Mouse (Mus musculus): ENCODE results near the gene Cyb5r1. TPM values are rescaled to one million over a fixed set of nuclear protein-coding genes. Genes with fewer than 3 reads are reported as not detected.
"Not testable (repeated sequence)": the region's sequence is repeated elsewhere in the genome, so short reads cannot be mapped to it uniquely, and the experiment has no call there.

Gene Cyb5r1
- polyA plus RNA-seq, 2 experiments from 2014 or later: 17.0 to 17.1 TPM

DNA sequence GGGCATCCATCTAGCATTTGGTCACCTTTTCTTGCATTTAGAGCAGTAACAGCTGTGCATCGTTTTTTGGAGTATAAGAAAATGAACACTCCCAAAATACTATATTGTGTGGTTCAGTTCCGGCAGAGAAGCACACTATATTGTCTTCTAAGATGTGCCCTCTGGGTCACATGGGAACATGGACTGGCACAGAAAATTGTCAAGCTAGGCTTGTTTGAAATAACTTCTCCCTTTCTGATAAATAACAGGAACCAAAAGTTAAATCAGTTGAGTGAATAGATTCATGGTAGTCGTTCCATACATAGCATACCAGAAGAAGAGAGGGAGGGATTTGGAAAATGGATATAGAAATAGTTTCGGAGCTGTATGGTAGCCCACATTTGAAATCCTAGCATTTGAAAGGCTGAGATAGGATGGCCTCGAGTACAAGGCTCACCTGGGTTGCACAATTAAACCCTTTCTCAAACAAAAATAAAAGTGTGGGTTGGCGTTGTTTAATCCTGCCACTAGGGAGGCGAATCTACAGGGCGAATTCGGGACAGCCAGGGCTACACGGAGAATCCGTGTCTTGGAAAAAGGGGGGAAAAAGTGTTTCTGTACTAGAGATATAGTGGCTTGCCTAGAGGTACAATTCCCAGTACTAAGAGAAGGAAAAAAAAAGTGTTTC lies 9.3 kb downstream of the Cyb5r1 start:
- ATAC-seq: peak; percentile 17

DNA sequence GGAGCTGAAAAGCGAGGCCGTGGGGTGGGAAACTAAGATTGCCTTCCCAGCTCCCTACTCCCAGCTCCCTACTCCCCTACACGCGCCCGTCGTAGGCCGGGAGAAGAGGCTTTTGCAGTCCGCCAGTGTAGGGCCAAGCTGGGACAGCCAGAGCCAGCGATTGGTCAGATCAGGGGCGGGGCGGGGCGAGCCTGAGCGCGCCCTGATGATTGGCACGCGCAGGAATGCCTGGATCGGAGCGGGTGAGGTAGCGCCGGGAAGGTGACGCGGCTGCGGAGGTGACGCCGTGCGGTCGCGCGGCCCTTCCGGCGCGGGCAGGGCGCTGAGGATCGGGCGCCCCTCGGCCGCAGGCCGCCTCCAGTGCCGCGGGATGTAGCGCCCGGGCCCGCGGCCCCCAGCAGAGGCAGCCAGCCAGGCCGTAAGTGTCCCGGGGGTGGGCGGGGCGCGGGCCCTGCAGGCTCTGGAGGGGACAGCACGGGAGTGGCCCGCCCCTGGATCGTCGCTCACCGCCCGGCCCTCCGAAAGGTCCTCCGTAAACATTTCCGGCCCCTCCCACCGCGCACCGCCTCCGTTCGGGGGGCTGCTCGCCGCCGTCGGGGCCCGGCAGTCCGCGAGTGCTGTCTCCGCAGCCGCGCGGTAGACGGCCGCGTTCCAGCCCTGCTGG lies 9.9 kb downstream of the Cyb5r1 start, which contains the start of gene Adipor1:
Gene Adipor1, plus strand, starts transcription at position 211 of the 664 bp plus-strand sequence.
- peak; percentile 97 for ATAC-seq

DNA sequence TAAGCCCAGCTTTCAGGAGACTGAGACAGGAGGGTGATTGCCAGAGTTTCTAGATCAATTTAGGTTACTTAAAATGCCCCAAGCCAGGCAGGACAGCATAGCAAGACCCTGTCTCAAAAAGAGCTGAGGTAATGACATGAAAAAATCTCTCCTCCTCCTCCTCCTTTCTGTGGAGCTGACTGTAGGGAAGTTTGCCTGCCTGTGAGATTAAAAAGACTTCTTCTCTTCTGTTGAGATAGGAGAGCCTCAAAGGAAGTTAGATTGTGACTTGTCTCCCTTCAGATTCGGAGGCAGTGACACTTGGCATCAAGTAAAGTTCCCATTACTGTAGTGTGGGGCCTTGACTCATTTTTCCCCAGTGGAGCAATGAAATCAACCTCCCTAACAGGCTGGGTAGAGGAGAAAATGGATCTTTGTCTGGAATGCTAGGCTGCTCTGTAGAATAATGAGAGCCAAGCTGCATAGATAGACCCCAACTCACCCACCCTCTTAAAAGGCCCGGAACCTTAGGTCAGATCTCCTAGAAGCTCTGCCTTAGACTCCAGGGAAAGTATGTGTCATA lies 13.1 kb downstream of the Cyb5r1 start:
- no peak for ATAC-seq

DNA sequence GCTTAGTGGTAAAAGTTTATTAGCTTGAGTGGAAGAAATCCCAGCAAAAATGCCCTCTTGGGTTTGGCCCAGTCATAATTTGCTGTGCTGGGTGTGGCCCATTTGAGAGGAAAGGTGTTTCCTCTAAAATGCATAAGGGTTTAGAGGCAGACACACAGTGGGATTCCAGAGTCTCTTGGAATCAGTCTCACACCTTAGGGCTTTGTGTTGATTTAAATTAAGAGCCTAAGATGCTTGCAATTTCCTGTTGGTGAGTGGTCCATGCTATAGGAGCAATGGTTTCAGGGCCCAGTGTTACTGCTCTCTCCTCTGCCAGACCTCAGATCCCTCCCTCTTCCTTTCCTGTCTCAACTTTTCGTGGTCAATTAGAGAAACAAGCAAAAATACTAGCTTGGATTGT lies 13.8 kb downstream of the Cyb5r1 start:
- ATAC-seq: no peak

DNA sequence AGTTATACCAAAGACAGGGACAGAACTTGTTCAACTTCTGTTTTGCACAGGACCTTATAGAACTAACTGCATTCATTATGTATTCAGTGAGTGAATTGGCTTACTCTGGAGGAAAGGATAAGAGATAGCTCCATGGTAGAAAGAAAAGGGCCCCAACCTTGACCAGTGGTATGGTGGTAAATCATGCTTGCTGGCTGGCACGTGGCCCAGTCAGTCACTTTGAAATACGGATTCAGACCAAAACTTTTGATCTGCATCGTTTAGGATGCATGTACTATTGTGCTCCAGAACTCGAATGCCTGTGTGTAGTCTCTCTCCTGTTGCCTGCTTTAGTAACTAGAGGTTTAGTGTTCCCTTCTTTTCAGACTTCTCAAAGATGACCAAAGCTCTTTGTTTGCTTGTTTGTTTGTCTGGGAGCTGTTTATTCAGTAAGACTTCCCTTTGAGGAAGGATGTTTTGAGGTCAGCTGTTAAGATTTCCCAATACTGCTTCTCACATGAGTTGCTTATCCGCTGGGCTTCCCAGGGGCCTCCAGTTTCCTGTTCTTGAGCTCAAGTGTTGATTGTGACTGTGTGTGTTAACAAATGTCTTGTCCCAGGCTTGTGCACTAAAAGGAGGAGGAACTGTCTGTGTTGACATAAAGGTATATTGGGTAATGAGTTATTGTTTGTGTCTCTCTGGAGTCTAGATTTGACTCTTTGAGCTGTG lies 14.5 kb downstream of the Cyb5r1 start:
- ATAC-seq: no peak

DNA sequence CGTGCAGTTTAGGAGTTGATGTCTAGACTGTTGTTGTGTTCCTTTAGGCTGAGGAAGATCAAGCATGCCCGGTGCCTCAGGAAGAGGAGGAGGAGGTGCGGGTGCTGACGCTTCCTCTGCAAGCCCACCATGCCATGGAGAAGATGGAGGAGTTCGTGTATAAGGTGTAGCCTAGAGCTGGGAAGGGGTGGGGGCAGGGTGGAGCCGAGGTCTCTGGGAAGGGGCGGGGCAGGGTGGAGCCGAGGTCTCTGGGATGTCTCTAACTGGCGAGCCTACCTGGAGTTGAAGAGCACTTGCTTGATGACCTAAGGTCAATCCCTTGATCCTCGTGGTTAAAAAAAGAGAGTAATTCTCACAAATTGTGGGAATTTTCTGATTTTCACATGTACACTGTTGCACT lies 18.6 kb downstream of the Cyb5r1 start:
- ATAC-seq: no peak

DNA sequence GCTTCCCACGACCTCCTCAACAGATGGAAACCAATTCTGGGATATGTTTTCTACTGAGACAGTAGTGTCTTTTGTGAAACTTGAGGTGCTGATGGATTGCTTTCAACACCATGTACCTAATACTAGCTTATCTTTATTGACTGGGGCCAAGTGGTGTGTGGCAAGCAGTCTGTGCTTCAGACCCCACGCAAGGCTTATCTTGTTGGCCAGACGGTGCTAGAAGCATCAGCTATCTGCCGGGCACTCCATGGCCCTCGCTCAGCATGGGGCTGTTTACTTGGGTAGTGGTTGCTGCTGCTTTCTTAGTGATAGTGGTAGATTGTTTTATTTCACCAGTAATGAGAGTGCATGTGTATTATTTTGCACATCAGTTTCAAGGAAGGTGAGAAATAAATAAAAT lies 20.9 kb downstream of the Cyb5r1 start:
- ATAC-seq: no peak

DNA sequence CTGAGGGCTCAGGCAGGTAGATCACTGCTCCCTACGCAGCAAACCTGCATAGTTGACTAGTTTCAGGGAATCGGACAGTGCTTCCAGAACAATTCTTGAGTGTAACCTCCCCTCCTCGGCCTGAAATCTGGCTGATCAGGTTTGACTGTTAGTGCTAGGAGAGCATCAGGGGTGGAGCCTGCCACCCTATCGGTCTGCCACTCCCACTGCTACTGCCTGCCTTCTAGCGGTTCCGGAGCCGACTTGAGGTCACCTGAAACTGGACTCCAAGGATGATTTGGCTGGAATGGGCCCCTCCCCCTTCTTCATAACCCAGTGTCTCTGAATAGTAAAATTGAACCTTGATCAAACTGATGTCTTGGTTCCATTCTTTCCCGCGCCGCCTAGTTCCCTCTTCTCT lies 27.6 kb downstream of the Cyb5r1 start:
- ATAC-seq: no peak

DNA sequence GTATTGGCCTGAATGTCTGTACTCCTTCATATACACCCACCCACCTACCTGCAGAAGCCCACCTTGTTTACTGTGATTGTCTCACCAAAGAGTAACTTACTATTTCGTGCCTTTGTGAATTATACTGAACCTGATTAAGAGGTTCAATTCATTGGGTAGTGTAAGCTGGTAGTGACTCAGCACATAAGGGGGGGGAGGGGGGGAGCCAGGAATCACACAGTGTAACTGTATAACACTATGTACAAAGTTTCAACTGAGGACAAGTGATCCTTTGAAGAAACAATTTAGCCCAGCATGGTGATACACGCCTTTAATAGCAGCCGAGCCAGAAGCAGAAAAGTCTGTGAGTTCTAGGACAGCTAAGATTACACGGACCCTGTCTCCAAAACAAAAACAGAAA lies 28.1 kb downstream of the Cyb5r1 start:
- no peak for ATAC-seq

DNA sequence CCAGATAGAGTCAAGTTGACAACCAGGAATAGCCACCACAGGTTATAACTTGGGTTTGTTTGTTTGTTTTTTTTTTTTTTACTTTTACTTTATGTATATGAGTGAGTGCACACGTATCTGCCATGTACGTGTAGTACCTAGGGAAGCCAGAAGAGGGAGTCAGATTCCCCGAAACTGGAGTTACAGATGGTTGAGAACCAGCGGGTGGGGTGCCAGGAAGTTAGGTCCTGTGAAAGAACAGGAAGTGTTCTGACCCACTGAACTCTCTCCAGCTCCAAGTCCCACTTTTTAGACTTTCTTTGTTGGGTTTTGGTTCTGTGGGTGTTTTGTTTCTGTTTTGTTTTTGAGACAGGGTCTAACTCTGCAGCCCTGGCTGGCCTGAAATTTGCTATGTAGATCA lies 30.1 kb downstream of the Cyb5r1 start:
- no peak for ATAC-seq

DNA sequence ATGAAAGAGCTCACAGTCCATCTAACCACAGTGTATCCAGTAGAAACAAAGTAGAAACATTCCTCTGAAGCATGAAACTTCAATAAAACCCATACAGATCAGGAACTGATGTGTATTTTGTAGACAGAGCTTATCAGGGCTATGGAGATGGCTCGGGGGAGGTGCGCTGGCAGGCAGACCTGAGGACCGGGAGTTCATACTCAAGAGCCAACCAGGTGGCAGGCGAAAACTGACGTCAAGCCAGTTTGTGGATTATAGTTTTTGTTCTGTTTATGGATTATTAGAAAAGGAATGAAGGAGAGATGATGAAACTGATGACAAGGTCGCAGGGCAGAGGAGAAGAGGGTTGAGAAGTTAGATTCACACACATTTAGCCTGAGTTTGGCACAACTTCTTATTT lies 35.1 kb downstream of the Cyb5r1 start:
- ATAC-seq: no peak

DNA sequence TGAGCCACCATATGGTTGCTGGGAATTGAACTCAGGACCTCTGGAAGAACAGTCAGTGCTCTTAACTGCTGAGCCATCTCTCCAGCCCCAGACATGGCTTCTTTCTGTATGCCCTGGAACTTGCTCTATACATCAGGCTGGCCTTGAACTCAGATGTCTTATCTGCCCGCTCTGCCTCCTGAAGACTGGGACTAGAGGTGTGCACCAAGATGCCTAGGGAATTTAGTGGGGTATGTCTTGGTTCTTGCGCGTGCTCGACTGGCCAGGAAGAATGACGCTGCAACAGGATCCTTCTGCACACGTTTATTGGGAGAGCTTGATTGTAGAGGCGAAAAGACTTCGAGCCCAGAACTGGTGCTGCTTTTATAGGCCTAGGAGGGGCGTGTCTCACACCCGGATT lies 36.4 kb downstream of the Cyb5r1 start:
- not testable (repeated sequence) for ATAC-seq

DNA sequence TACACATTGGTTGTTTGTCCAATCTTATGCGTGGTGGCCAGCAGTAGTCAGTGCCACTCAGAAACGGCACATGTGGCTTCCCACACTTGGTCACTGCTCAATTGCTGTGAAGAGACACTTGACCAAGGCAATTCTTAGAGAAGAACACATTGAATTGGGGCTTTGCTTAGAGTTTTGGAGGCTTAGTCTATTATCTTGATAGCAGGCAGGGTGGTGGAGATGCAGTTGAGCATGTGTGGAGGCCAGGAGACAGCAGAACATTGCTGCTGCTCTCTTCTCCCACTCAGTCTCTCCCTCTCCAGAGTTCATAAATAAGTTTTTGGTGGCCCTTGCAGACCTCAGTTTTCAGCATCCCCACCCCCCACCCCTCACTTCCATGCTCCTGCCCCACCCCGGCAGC lies 37.0 kb downstream of the Cyb5r1 start:
- ATAC-seq: no peak

DNA sequence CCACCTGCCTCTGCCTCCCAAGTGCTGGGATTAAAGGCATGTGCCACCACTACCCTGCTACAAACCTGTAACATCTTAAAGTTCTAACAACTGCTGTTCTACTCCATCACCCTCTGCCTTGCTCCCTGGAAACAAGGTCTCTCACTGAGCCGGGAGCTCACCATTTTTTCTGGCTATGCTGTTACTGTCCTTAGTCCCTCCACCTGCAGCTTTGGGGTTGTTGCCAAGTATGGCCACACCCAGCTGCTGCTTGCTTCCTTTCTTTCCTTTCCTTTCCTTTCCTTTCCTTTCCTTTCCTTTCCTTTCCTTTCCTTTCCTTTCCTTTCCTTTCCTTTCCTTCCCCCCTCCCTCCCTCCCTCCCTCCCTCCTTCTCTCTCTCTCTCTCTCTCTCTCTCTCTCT lies 37.9 kb downstream of the Cyb5r1 start:
- ATAC-seq: not testable (repeated sequence)

DNA sequence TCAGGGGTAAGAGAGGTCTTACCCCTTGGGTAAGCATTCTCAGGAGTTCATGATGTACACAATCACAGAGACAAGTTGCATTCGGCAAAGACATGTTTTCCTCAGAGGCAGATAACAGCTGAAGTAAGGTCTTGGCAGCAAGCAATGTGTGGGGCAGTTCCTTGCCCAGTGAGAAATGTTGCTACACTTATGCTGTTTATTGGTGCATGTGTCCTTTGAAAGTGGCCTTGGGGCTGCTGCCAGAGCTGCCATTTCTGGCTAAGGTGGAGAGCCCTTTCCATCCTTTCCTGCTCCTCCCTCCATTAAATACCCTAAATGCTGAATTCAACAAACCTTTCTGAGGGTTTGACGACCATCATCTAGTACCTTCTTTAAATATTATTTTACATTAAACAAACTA lies 40.1 kb downstream of the Cyb5r1 start:
- ATAC-seq: no peak

DNA sequence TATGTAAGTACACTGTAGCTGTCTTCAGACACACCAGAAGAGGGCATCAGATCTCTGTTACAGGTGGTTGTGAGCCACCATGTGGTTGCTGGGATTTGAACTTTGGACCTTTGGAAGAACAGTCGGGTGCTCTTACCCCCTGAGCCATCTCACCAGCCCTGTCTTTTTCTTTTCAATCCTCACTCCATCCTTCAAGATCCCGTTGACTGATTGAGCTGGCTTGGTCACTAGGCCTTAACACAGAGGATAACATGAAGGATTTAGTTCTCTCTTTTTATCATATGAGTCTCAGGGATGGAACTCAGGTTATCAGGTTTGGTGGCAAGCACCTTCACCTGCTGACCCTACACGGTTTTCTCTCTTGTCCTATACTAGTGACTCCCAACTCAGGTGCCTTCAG lies 43.2 kb downstream of the Cyb5r1 start:
- ATAC-seq: not testable (repeated sequence)

DNA sequence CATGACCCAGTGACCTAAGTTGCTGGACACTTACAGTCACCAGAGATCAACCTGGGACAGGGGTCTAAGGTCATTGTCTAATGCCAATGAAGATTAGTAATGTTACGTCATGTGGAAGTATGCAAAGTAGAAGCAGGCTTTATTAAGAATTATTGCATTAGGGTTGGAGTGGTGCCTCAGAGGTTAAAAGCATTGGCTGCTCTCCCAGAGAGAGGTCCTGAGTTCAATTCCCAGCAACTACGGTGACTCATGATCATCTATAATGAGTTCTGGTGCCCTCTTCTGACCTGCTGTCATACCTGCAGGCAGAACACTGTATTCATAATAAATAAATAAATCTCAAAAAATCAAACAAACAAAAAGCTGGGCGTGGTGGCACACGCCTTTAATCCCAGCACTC lies 44.8 kb downstream of the Cyb5r1 start:
- ATAC-seq: no peak

DNA sequence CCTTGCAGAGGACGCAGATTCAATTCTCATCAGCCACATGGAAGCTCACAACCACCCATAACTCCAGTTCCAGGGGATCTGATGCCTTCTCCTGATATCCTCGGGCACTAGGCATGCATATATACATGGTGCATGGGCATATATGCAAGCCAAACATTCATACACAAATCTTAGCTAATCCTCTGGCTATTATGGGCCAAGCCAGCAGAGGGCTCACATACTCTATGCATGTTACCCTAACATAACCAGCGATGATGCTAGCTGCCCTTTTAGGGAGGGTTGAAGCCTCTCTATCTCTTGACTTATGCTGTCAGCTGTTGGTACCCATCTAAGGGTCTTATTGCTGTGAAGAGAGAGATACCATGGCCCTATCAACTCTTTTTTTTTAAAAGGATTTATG lies 45.6 kb downstream of the Cyb5r1 start:
- peak; percentile 40 for ATAC-seq

DNA sequence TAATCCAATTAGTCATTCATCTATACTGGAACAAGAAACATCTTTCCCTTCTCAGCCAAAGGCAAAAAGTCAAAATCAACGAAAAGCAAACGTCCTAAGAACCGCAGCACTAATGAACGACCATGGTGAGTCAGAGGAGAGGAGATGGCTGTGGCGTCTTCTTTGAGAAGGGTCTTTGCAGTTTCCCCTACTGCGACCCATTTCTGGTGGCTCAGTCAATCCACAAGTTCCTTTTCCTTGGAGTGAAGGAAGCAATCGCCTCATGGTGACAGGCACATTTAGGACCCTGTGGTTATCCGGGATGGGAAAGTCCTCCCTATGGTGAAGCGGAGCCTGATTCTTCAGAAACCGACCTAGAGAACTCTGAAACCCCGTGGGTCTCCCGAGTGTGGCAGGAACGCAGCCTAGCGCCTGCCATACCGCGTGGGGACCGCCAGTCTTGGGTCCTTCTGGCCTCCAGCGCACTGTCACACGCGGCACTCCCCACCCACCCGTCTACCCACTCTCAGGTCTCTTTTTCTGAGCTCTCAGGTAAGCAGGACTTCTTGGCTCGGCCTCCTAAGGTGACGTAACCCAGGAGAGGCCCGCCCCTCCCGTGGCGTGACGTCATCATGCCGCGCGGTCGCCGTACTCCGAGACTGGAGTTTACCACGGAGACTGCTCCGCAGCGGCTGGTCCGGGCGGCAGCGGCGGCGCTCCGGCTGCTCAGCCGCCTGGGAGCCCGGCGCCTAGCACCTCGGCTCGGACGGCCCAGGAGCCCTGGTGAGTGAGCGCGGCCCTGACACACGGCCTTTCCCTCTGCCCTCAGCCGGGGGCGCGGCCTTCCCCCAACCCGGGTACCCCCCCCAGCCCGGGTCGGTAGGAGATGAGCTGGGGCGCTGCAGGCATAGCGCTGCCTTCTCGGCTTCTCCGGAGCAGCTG lies 49.8 kb downstream of the Cyb5r1 start, which contains the start of gene Klhl12:
Gene Klhl12, plus strand, starts transcription at position 628 of the 921 bp plus-strand sequence.
- peak; percentile 83 for ATAC-seq

DNA sequence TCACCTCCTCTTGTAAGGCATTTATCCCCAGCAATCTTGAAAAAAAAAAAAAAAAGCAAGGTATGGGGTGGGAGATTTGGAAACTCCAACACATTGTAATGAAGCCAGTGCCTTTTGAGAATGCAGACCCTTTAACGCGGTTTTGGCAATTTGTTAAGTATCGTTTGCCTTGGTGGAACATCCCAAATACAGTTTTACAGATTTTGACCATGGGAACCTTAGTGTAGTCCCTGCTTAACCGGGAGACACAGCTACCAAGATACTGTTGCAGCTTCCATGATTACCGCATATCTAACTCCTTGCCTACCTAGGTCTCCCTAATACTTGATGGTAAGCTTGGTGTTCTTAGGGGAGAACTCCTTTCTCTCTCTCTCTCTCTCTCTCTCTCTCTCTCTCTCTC lies 50.7 kb downstream of the Cyb5r1 start:
- ATAC-seq: no peak

DNA sequence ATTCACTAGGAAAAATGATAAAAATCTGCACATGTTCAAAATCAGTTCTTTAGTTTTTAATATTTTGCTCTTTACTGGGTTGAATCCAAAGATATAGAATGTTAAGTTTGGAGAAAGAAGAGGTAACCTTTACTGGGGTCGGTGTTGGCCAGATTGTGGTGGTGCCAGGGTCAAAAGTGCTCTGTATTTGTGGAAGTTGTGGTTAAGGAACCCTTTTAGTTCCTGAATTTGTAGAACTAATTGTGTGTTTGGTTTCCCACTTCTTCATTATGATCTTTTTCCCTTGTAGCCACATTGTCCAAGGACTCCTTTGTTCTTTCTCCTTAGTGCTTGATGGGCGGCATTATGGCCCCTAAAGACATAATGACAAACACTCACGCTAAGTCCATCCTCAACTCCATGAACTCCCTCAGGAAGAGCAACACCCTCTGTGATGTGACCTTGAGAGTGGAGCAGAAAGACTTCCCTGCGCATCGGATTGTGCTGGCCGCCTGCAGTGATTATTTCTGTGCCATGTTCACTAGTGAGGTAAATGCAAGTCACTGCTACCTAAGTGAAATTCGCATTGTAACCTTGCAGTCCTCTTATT lies 52.9 kb downstream of the Cyb5r1 start:
- ATAC-seq: no peak

Measured in activated CD4-positive, CD25-positive, alpha-beta regulatory T cell, adult 4 months (primary cell).